Mouse (Mus musculus) kidney, embryonic 14.5 days (tissue): ENCODE measurements around the gene Oas2. TPM values are rescaled to one million over a fixed set of nuclear protein-coding genes. Genes with fewer than 3 reads are reported as not detected.
"Not testable (repeated sequence)": the region's sequence is repeated elsewhere in the genome, so short reads cannot be mapped to it uniquely, and the experiment has no call there.

Experiments
- ATAC-seq: fragments of 200-750 bp; cut with Nextera tagmentation; 2 replicates; pipeline ENCODE4 v1.8.0; 2017; ENCODE audit warnings: moderate number of reproducible peaks, mild to moderate bottlenecking, moderate TSS enrichment, moderate library complexity; ENCODE audit not compliant: low FRiP score, low TSS enrichment
- H3K27ac ChIP-seq: fragments of 300-500 bp; sonication (generic); 2 replicates; pipeline ENCODE4 v1.5.1; 2014; ENCODE audit warnings: low read depth, mild to moderate bottlenecking, low read length, moderate library complexity, mixed read lengths
- H3K27me3 ChIP-seq: fragments of 300-500 bp; sonication (generic); 2 replicates; pipeline ENCODE4 v1.6.1; 2014; ENCODE audit warnings: mild to moderate bottlenecking, low read length; ENCODE audit not compliant: control insufficient read depth, insufficient read depth
- H3K36me3 ChIP-seq: fragments of 300-500 bp; sonication (generic); 2 replicates; pipeline ENCODE4 v1.6.1; 2014; ENCODE audit warnings: low read length, mixed read lengths; ENCODE audit not compliant: control insufficient read depth, insufficient read depth
- H3K4me1 ChIP-seq: fragments of 300-500 bp; sonication (generic); 2 replicates; pipeline ENCODE4 v1.6.1; 2014; ENCODE audit warnings: low read length, mixed read lengths; ENCODE audit not compliant: control insufficient read depth, insufficient read depth
- H3K4me2 ChIP-seq: fragments of 300-500 bp; sonication (generic); replicated peaks from 2 replicates; pipeline ENCODE4 v1.6.1; 2014; ENCODE audit warnings: low read depth, mild to moderate bottlenecking, low read length
- H3K4me3 ChIP-seq: fragments of 300-500 bp; sonication (generic); 2 replicates; pipeline ENCODE4 v1.5.1; 2014; ENCODE audit warnings: mild to moderate bottlenecking, low read length
- H3K9ac ChIP-seq: fragments of 300-500 bp; sonication (generic); 2 replicates; pipeline ENCODE4 v1.6.1; 2014; ENCODE audit warnings: low read depth, mild to moderate bottlenecking, low read length, moderate library complexity
- H3K9me3 ChIP-seq: fragments of 300-500 bp; sonication (generic); 2 replicates; pipeline ENCODE4 v1.6.1; 2016; ENCODE audit warnings: low read length; ENCODE audit not compliant: control insufficient read depth
- WGBS: fragments of 180-500 bp; shearing (Covaris S2); extraction: QIAGEN DNeasy Blood & Tissue Kit; methylation state at CpG from one replicate; pipeline ENCODE4 v1.1.7; 2014; 5-methylcytosine and 5-hydroxymethylcytosine counted together
- polyA plus RNA-seq: library from polyadenylated mRNA; unstranded; fragments of >200 nt; fragmentation: Nextera tagmentation; extraction: Ambion mirVana; gene quantifications from 2 replicates; pipeline ENCODE4 v1.2.1, GENCODE M21; 2014

The Oas2 gene
- 0.19 and 0.37 TPM in 2 replicates for polyA plus RNA-seq

DNA sequence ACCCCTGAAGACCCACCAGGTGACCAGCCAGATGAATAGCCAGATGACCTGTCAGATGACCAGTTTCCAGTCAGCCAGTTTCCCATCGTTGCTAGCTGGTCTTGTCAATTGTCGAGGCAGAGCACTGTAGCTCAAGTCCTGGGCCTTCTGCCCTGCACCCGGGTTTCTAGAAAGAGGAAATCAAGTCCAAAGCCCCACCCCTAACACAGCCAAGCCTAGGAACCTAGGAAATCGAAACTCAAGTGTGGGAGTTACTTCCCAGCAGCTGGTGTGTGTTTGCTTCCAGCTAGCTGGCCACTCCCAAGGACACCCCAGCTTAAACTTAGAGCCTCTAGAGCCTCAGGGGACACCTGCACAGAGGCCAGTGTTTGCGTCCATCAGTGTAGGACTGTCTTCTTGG is at the start of gene Oas2:
Gene Oas2, minus strand, starts transcription at position 166 of the 400 bp plus-strand sequence.
- Histone ChIP-seq H3K36me3 (no peaks in the 10 kb centered on the region), H3K4me1 (no peaks in the 10 kb centered on the region), H3K27me3 (no peaks in the 10 kb centered on the region; the same call in 1 of the 2 replicates), H3K27ac (no peak within 1 kb of the TSS), H3K4me3 (no peak within 1 kb of the TSS), H3K4me2 (no peak within 1 kb of the TSS), H3K9me3 (no peaks in the 10 kb centered on the region), H3K9ac (no peak within 1 kb of the TSS)
- WGBS: 41% methylated on average over 5 of the region's 5 CpGs
- ATAC-seq: no peak

DNA sequence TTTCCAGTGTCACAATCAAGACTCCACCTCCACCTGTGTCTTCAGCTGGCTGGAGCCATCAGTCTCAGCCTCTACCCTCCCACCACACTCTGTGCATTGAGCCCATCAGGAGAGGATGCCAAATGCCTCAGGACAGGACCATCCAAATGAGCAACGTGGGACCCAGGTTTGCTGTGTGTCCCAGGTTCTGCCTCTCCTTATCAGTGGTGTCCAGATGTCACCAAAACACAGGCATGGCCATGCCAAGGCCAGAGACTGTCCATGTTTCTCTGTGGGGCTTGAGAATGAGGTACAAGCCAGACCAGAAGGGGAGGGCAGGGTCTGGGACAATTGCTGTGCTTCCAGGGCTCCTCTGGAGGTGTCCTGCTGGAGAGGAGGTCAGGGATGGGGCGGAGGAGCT is 49.3 kb upstream of the Oas2 start:
- ATAC-seq: not testable (repeated sequence)

DNA sequence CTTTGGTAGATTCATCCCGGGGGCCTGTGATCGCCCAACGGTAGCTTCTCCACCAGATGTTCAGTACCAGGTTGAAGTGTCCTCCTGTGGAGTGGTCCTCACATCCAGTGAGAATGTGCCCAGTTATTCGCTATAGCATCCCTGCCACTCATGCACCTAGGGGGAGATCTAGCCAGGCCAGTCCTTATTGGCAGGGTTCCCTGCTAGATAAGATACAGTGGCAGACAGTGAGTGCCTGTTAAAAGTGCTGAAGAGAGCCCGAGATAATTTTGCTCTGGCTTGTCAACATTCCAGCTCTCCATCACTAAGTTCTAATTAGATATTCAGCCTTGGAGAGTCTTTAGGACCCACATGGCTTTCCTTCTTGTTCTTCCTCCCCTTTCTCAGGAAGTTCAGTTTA is 48.5 kb upstream of the Oas2 start:
- not testable (repeated sequence) for H3K27me3 ChIP-seq, ATAC-seq, H3K9me3 ChIP-seq, H3K4me2 ChIP-seq, H3K4me3 ChIP-seq, H3K27ac ChIP-seq, H3K36me3 ChIP-seq, H3K4me1 ChIP-seq, H3K9ac ChIP-seq
- WGBS: 81% methylated on average over 5 of the region's 5 CpGs

More for the DNA sequence above, 49.3 kb upstream of the Oas2 start:
- not testable (repeated sequence) for H3K4me3 ChIP-seq, H3K9ac ChIP-seq, H3K4me2 ChIP-seq, H3K27ac ChIP-seq, H3K27me3 ChIP-seq, H3K4me1 ChIP-seq, H3K36me3 ChIP-seq, H3K9me3 ChIP-seq
- WGBS: 79% methylated on average over 2 of the region's 2 CpGs

DNA sequence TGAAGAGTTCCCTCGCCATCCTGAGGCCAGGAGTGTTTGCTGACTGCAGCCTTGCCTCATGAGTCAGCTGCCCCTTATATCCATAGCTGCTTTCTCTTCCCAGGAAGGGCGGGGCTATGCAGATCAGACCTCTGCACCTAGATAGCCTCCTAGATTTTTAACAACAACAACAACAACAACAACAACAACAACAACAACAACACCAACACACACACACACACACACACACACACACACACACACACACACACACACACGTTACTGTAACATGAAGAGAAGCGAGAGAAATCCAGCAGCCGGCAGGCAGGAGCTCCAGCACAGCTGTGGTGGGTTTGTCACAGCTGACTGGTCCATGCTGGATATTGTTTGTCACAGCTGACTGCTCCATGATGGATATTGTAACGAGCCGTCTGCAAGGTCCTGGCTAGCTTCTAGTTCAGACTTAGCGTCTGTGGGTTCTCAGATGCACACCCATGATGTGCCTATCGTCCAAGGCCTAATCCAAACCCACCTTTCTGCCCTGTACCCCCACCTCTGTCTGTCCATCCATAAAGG is 45.9 kb upstream of the Oas2 start, which contains the start of gene Oas1e:
Gene Oas1e, minus strand, starts transcription at position 51 of the 555 bp plus-strand sequence.
- not testable (repeated sequence) for H3K36me3 ChIP-seq, H3K27ac ChIP-seq, H3K9me3 ChIP-seq, H3K27me3 ChIP-seq, H3K9ac ChIP-seq, H3K4me1 ChIP-seq, H3K4me3 ChIP-seq, H3K4me2 ChIP-seq
- 32% methylated on average over 9 of the region's 9 CpGs for WGBS
- 0 out of 2 replicates have a peak, but pooled peaks have one; percentile 49 for ATAC-seq

DNA sequence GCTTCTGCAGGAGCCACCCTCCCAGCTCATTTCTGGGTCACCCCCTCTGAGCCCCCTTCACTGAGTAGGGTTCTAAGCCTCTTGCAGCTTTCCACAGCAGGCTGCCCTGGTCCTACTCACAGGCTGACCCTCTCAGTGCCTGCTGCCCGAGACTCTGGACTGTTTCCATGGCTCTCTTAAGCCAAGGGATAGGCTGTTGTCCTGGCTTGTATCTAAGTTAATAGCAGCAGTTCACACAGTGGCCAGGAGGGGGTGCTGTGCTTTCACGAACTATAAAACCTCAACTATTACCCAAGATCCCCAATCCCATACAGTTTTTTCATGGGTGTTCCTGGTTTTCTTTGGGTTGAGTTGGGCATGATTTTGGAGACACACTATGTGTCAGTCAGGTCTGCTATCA is 43.4 kb upstream of the Oas2 start:
- WGBS: 24% methylated on average over 2 of the region's 2 CpGs
- Histone ChIP-seq H3K27me3 (no peaks in the 10 kb centered on the region), H3K9ac (no peak overlapping the region), H3K36me3 (no peaks in the 10 kb centered on the region), H3K9me3 (no peaks in the 10 kb centered on the region), H3K4me1 (no peaks in the 10 kb centered on the region), H3K4me2 (no peak overlapping the region), H3K27ac (no peak overlapping the region), H3K4me3 (no peak overlapping the region)
- ATAC-seq: no peak

DNA sequence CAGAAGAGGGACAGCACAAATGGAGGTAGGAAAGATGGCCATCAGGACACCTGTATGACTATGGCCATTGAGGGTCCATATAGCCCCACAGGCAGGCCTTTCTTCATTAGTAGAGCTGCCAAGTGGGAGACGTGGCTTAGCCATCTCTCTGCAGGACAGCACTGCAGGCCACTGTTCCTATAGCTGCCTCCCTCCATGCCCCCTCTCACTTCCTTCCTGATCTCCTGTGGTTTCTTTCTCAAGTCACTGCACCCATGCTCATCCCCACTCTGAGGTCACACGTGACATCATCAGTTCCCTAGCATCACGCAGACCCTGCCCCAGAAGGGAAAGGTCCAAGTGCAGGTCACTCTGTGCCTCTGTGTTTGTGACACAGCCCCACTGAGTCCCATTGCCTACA is 37.4 kb upstream of the Oas2 start:
- H3K4me2 ChIP-seq: no peak overlapping the region

DNA sequence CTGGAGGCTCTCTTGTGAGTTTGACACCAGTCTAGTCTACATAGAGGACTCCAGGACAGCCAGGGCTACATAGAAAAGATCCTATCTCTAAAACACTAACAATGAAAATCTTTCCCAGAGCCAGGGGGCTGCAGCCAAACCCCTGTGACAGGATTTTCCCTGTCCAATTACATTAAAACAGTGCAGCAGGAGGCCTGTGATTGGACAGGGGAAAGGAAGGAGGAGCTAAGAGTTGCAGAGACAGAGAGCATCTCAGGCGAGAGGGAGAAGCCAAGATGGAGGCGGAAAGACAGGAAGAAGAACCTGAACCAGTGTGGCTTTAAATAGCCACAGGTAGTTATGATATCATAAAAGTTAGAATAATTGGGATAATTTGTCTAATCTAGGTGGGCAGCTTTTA is 32.8 kb upstream of the Oas2 start:
- WGBS: 75% methylated on average over 2 of the region's 2 CpGs
- ATAC-seq: no peak

More for the DNA sequence above, 37.4 kb upstream of the Oas2 start:
- WGBS: 62% methylated on average over 3 of the region's 3 CpGs
- no peaks in the 10 kb centered on the region for H3K27me3 ChIP-seq
- H3K9me3 ChIP-seq: no peaks in the 10 kb centered on the region
- H3K36me3 ChIP-seq: no peaks in the 10 kb centered on the region
- H3K4me1 ChIP-seq: no peaks in the 10 kb centered on the region
- H3K4me3 ChIP-seq: no peak overlapping the region
- H3K27ac ChIP-seq: no peak overlapping the region
- ATAC-seq: no peak
- no peak overlapping the region for H3K9ac ChIP-seq

DNA sequence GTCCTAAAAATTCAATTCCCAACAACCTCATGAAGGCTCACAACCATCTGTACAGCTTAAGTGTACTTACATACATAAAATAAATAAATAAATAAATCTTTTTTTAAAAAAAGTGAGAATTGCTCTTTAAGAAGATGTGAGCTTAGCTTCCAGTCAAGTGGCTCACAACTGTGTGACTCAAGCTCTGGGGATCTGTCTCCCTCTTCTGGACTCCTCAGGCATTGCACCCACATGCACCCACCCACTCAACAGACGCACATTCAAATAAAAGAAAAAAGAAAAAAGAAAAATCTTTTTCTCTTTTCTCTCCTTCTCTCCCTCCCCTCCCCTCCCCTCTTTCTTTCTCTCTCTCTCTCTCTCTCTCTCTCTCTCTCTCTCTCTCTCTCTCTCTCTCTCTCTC is 32.0 kb upstream of the Oas2 start:
- Histone ChIP-seq H3K36me3 (no peaks in the 10 kb centered on the region), H3K27me3 (no peaks in the 10 kb centered on the region)

More for the DNA sequence above, 32.8 kb upstream of the Oas2 start:
- H3K9ac ChIP-seq: no peak overlapping the region
- no peak overlapping the region for H3K4me2 ChIP-seq
- H3K9me3 ChIP-seq: no peaks in the 10 kb centered on the region
- no peaks in the 10 kb centered on the region for H3K36me3 ChIP-seq
- no peaks in the 10 kb centered on the region for H3K4me1 ChIP-seq
- H3K4me3 ChIP-seq: no peak overlapping the region
- no peaks in the 10 kb centered on the region for H3K27me3 ChIP-seq
- H3K27ac ChIP-seq: no peak overlapping the region

DNA sequence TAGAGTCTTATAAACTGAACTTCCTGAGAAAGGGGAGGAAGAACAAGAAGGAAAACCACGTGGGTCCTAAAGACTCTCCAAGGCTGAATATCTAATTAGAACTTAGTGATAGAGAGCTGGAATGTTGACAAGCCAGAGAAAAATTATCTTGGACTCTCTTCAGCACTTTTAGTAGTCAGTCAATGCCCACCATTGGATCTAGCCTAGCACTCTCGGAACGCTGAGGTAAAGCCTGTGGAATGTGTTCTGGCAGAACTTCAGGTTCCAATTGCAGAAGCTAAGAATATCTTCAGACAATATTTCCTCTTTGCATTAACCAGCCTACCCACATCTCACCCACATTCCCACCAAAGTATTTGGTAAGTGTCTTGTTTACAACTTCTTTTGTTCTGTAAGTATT is 30.3 kb upstream of the Oas2 start:
- 56% methylated on average over 3 of the region's 3 CpGs for WGBS
- Histone ChIP-seq H3K27me3 (no peaks in the 10 kb centered on the region), H3K9ac (no peak overlapping the region), H3K9me3 (no peaks in the 10 kb centered on the region), H3K4me3 (no peak overlapping the region), H3K4me2 (no peak overlapping the region), H3K27ac (no peak overlapping the region), H3K36me3 (no peaks in the 10 kb centered on the region), H3K4me1 (no peaks in the 10 kb centered on the region)
- ATAC-seq: no peak

More for the DNA sequence above, 32.0 kb upstream of the Oas2 start:
- Histone ChIP-seq H3K9me3 (no peaks in the 10 kb centered on the region), H3K9ac (no peak overlapping the region), H3K27ac (no peak overlapping the region), H3K4me2 (no peak overlapping the region), H3K4me3 (no peak overlapping the region), H3K4me1 (no peaks in the 10 kb centered on the region)
- 100% methylated on average over 1 of the region's 1 CpGs for WGBS
- no peak for ATAC-seq
